ENCODE assay signal across 18 mouse cellular contexts in the genomic region with DNA sequence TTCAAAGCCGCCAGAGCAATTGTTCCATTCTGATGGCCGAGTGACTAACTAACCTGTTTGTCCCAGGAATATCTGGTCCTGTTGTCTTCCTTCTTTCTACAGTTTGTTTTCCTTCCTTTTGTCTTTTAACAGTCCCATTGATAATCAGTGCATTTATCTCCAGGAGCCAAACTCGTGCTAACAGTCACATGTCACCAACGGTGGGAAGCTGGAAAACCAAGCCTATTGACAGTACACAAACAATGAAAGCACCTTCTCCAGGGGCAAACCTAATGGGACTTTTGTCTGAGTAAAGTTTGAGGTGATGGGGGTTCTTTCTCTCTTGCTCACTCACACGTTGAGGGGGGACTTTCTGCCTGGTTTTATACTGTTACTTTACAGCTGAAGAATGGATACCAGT. TPM values are rescaled to one million over a fixed set of nuclear protein-coding genes. Genes with fewer than 3 reads are reported as not detected.
DNase-seq lines count a peak whose midpoint lies in the region; ATAC-seq and TF ChIP-seq lines count a peak whose summit lies in the region.
"Had no signal": no experiment of that assay in that cellular context is flagged by ENCODE, and none has a peak within 500 bp of the region (broad histone marks: within the 10 kb centered on the region; RNA-seq: fewer than 3 reads in every experiment).

No protein-coding gene starts in this region.

- peak overlapping the region; percentile 97 for H3K27ac ChIP-seq in spleen, adult 2 months (ENCODE audit: insufficient read depth, low read length)
- H3K27ac ChIP-seq in limb, embryonic 13.5 days, result peak overlapping the region; percentile 94; the same call in 1 of the 2 replicates
- peak overlapping the region; percentile 88 for H3K27ac ChIP-seq in stomach, postnatal 0 days (replicated peaks)
- H3K27ac ChIP-seq: embryonic facial prominence, embryonic 15.5 days; heart, embryonic 13.5 days; midbrain, embryonic 13.5 days had no signal

- no peak overlapping the region for H3K4me2 ChIP-seq in limb, embryonic 13.5 days (replicated peaks)
- H3K4me2 ChIP-seq in stomach, postnatal 0 days (replicated peaks; ENCODE audit: low read depth), result no peak overlapping the region
- H3K4me2 ChIP-seq: embryonic facial prominence, embryonic 15.5 days; heart, embryonic 13.5 days; kidney, embryonic 15.5 days; midbrain, embryonic 13.5 days had no signal

- H3K4me3 ChIP-seq in spleen, adult 2 months (ENCODE audit: extremely low read depth, insufficient read depth, insufficient read length), result no peak overlapping the region
- H3K4me3 ChIP-seq in limb, embryonic 13.5 days, result no peak overlapping the region
- H3K4me3 ChIP-seq in stomach, postnatal 0 days (ENCODE audit: low read depth, low read length), result no peak overlapping the region
- H3K4me3 ChIP-seq: embryonic facial prominence, embryonic 15.5 days; heart, embryonic 13.5 days; kidney, embryonic 15.5 days; midbrain, embryonic 13.5 days; myocyte had no signal

- DNase-seq in heart, adult 11 months, result peak; percentile 87
- DNase-seq in heart, postnatal 4 days, result no peak
- no peak for DNase-seq in spleen, adult 2 months (ENCODE audit: low read depth in 1 of 2, low spot score in 2 of 2)
- DNase-seq in spleen, postnatal 36 days (ENCODE audit: low spot score in 2 of 2), result no peak
- peak; percentile 15 for DNase-seq in stomach, postnatal 0 days (ENCODE audit: low spot score)
- DNase-seq in cerebellum, postnatal 25 days, result no peak
- DNase-seq: adrenal gland, postnatal 25 days; cerebellum, adult 11-12 months; cerebellum, postnatal 36 days; right cerebral cortex, postnatal 25 days had no signal

- no peak for TF ChIP-seq EP300 in stomach, postnatal 0 days (optimal IDR thresholded peaks at IDR 0.05)

- H3K9ac ChIP-seq in limb, embryonic 13.5 days, result no peak overlapping the region
- no peak overlapping the region for H3K9ac ChIP-seq in stomach, postnatal 0 days (ENCODE audit: low read length)
- H3K9ac ChIP-seq: embryonic facial prominence, embryonic 15.5 days; heart, embryonic 13.5 days; kidney, embryonic 15.5 days; midbrain, embryonic 13.5 days had no signal

- H3K27me3 ChIP-seq in spleen, adult 2 months (ENCODE audit: control insufficient read depth, insufficient read depth, low read length), result no peaks in the 10 kb centered on the region
- H3K27me3 ChIP-seq in limb, embryonic 13.5 days, result no peaks in the 10 kb centered on the region
- no peaks in the 10 kb centered on the region for H3K27me3 ChIP-seq in stomach, postnatal 0 days (ENCODE audit: control insufficient read depth, insufficient read depth, low read length)
- H3K27me3 ChIP-seq: embryonic facial prominence, embryonic 15.5 days; heart, embryonic 13.5 days; kidney, embryonic 15.5 days; midbrain, embryonic 13.5 days had no signal

- no peak for TF ChIP-seq POLR2A in spleen, adult 2 months (IDR thresholded peaks at IDR 0.05; ENCODE audit: low read depth, low read length)

- ATAC-seq in limb, embryonic 13.5 days (ENCODE audit: low FRiP score, low read depth), result no peak
- ATAC-seq in stomach, postnatal 0 days (ENCODE audit: low FRiP score, low TSS enrichment), result no peak
- no peak for ATAC-seq in monocyte, adult 5-6 weeks (replicated peaks; ENCODE audit: insufficient number of reproducible peaks, low FRiP score, low TSS enrichment, poor library complexity, severe bottlenecking)
- ATAC-seq: forebrain, embryonic 16.5 days; midbrain, embryonic 13.5 days had no signal

- TF ChIP-seq CTCF in spleen, adult 2 months (IDR thresholded peaks at IDR 0.05; ENCODE audit: extremely low read depth, insufficient read depth, insufficient read length, insufficient replicate concordance), result no peak
- TF ChIP-seq CTCF in stomach, postnatal 0 days (IDR thresholded peaks at IDR 0.05; ENCODE audit: low read depth), result no peak

- no peaks in the 10 kb centered on the region for H3K9me3 ChIP-seq in limb, embryonic 13.5 days
- no peaks in the 10 kb centered on the region for H3K9me3 ChIP-seq in stomach, postnatal 0 days (ENCODE audit: control insufficient read depth, low read length)
- H3K9me3 ChIP-seq: embryonic facial prominence, embryonic 15.5 days; heart, embryonic 13.5 days; kidney, embryonic 15.5 days; midbrain, embryonic 13.5 days had no signal

- WGBS in spleen, adult 2 months, result 70% methylated on average over 5 of the region's 5 CpGs
- WGBS in limb, embryonic 13.5 days, result 71% methylated on average over 5 of the region's 5 CpGs
- WGBS in stomach, postnatal 0 days, result 53% methylated on average over 5 of the region's 5 CpGs

- H3K4me1 ChIP-seq in spleen, adult 2 months (ENCODE audit: control insufficient read depth, insufficient read depth, insufficient read length), result peaks cover 58% of the 10 kb centered on the region; the same call in 1 of the 2 replicates
- peaks cover 48% of the 10 kb centered on the region for H3K4me1 ChIP-seq in limb, embryonic 13.5 days
- H3K4me1 ChIP-seq in stomach, postnatal 0 days (replicated peaks; ENCODE audit: control insufficient read depth, insufficient read depth), result peaks cover 25% of the 10 kb centered on the region

- no peaks in the 10 kb centered on the region for H3K36me3 ChIP-seq in spleen, adult 2 months (ENCODE audit: control insufficient read depth, insufficient read depth, low read length)
- H3K36me3 ChIP-seq in limb, embryonic 13.5 days, result no peaks in the 10 kb centered on the region
- no peaks in the 10 kb centered on the region for H3K36me3 ChIP-seq in stomach, postnatal 0 days (ENCODE audit: control insufficient read depth, insufficient read depth, low read length)
- H3K36me3 ChIP-seq: embryonic facial prominence, embryonic 15.5 days; heart, embryonic 13.5 days; kidney, embryonic 15.5 days; midbrain, embryonic 13.5 days had no signal

RNA-seq across cellular contexts. Expression of gene Pdcd4, which starts 1.8 kb away (rescaled TPM):
- total RNA-seq in heart, postnatal 4 days (2021), result 10 to 100 TPM; 19.9 to 22.3 TPM
- polyA plus RNA-seq in spleen, adult 2 months (2012; rRNA removed), result 8.7 and 9.4 TPM in 2 replicates
- 119 and 120 TPM in 2 replicates for polyA plus RNA-seq in limb, embryonic 13.5 days (2015; fragmentation: Nextera tagmentation; extraction: Ambion mirVana)
- polyA plus RNA-seq in stomach, postnatal 0 days (2015; fragmentation: Nextera tagmentation; extraction: Ambion mirVana), result 204 and 217 TPM in 2 replicates
- 238 to 392 TPM (median 322 TPM) in 3 replicates for total RNA-seq in monocyte, adult 5-6 weeks (2017)

RNA-seq across cellular contexts. Expression of gene Shoc2, which starts 53.8 kb away (rescaled TPM):
- 10 to 100 TPM; 37.3 to 39.6 TPM for total RNA-seq in heart, postnatal 4 days (2021)
- 5.1 and 5.6 TPM in 2 replicates for polyA plus RNA-seq in spleen, adult 2 months (2012; rRNA removed)
- 39.1 and 46.6 TPM in 2 replicates for polyA plus RNA-seq in limb, embryonic 13.5 days (2015; fragmentation: Nextera tagmentation; extraction: Ambion mirVana)
- 31.7 and 33.9 TPM in 2 replicates for polyA plus RNA-seq in stomach, postnatal 0 days (2015; fragmentation: Nextera tagmentation; extraction: Ambion mirVana)
- total RNA-seq in monocyte, adult 5-6 weeks (2017), result 63.5 to 85.3 TPM (median 69.9 TPM) in 3 replicates

RNA-seq across cellular contexts. Expression of gene Bbip1, which starts 54.2 kb away (rescaled TPM):
- total RNA-seq in heart, postnatal 4 days (2021), result 10 to 100 TPM; 36.5 to 40.3 TPM
- 4.2 and 4.4 TPM in 2 replicates for polyA plus RNA-seq in spleen, adult 2 months (2012; rRNA removed)
- polyA plus RNA-seq in limb, embryonic 13.5 days (2015; fragmentation: Nextera tagmentation; extraction: Ambion mirVana), result 81.4 and 83.3 TPM in 2 replicates
- polyA plus RNA-seq in stomach, postnatal 0 days (2015; fragmentation: Nextera tagmentation; extraction: Ambion mirVana), result 48.7 and 52.8 TPM in 2 replicates
- total RNA-seq in monocyte, adult 5-6 weeks (2017), result 42.3 to 45.1 TPM (median 43.5 TPM) in 3 replicates

Comparison
In these comparisons a context has a peak if more than half of its experiments do, and no peak if none do; other contexts are left out.
1. DNase-seq: peak in heart, adult 11 months (single experiment) and stomach, postnatal 0 days (single experiment); none in heart, postnatal 4 days (single experiment), spleen, adult 2 months (0 of 2), spleen, postnatal 36 days (0 of 2) and cerebellum, postnatal 25 days (0 of 2).
2. RNA of gene Pdcd4, which starts 1.8 kb away (polyA plus RNA-seq): 204 to 217 TPM in stomach, postnatal 0 days and 119 to 120 TPM in limb, embryonic 13.5 days; 8.7 to 9.4 TPM in spleen, adult 2 months; every median in the first group is over 10 times any median in the second.
3. Peak in every context shown above with its lines, with median percentiles within 50 percentile points of each other: H3K27ac ChIP-seq.